Comparison of ENCODE assay signal across 9 mouse cellular contexts in the genomic region with DNA sequence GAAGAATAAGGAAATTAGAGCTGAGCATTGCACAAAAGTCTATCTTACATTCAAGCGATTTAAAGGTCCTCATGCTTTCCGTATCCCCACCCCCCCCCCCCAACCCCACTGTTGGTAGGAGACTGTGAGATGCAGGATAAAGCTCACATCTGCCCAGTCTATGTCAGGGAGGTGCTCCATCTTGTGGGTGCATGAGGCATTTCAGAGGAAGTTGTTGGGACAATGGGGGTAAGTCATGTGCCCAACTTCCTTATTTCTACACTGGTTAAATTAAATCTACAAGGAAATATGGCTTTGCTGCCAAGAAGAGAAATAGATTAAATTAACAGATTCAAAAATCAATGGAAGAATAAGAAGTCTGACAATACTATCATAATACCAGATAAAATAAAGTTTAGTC. TPM values are rescaled to one million over a fixed set of nuclear protein-coding genes. Genes with fewer than 3 reads are reported as not detected.
A peak's percentile ranks its signal among the peaks of the same experiment; 100 is the strongest.
DNase-seq lines count a peak whose midpoint lies in the region; ATAC-seq and TF ChIP-seq lines count a peak whose summit lies in the region.
"Had no signal": no experiment of that assay in that cellular context is flagged by ENCODE, and none has a peak within 500 bp of the region (broad histone marks: within the 10 kb centered on the region; RNA-seq: fewer than 3 reads in every experiment).

No protein-coding gene starts in this region.

- no peak for TF ChIP-seq POLR2A in MEL (IDR thresholded peaks at IDR 0.05; ENCODE audit: control insufficient read depth in 1 of 2, insufficient read depth in 1 of 2, low read depth in 1 of 2, low read length in 2 of 2, poor library complexity in 1 of 2)

- TF ChIP-seq RAD21 in MEL (IDR thresholded peaks at IDR 0.05; ENCODE audit: low read depth, low read length): peak; percentile 46

- H3K36me3 ChIP-seq in intestine, embryonic 14.5 days (ENCODE audit: control insufficient read depth, insufficient read depth, low read length): no peaks in the 10 kb centered on the region
- H3K36me3 ChIP-seq in intestine, embryonic 16.5 days (ENCODE audit: control insufficient read depth, insufficient read depth, low read length): no peaks in the 10 kb centered on the region
- H3K36me3 ChIP-seq in MEL (ENCODE audit: control insufficient read depth in 1 of 2, insufficient read depth in 2 of 2, low read length in 2 of 2): peaks cover 0 to 2% of the 10 kb centered on the region in 2 experiments; a peak in 2 of 4 replicates
- no peaks in the 10 kb centered on the region for H3K36me3 ChIP-seq in embryonic facial prominence, embryonic 11.5 days (replicated peaks; ENCODE audit: control insufficient read depth, insufficient read depth, low read depth, low read length)
- H3K36me3 ChIP-seq in kidney, embryonic 14.5 days (ENCODE audit: control insufficient read depth, insufficient read depth, low read length): no peaks in the 10 kb centered on the region

- H3K79me2 ChIP-seq in MEL (ENCODE audit: control insufficient read depth, insufficient read depth, low read length, poor library complexity): no peaks in the 10 kb centered on the region

- no peaks in the 10 kb centered on the region for H3K4me1 ChIP-seq in intestine, embryonic 14.5 days (replicated peaks; ENCODE audit: control insufficient read depth, insufficient read depth, low read length)
- no peaks in the 10 kb centered on the region for H3K4me1 ChIP-seq in intestine, embryonic 16.5 days (ENCODE audit: control insufficient read depth, insufficient read depth, low read length)
- H3K4me1 ChIP-seq in MEL (ENCODE audit: control insufficient read depth in 1 of 2, insufficient read depth in 2 of 2, low read length in 2 of 2): 0 out of 4 replicates have a peak, but pooled peaks cover 0 to 2% of the 10 kb centered on the region in 2 experiments
- no peaks in the 10 kb centered on the region; the same call in 1 of the 2 replicates for H3K4me1 ChIP-seq in embryonic facial prominence, embryonic 11.5 days (ENCODE audit: control insufficient read depth, insufficient read depth, low read length)
- 0 out of 2 replicates have a peak, but pooled peaks cover 4% of the 10 kb centered on the region for H3K4me1 ChIP-seq in kidney, embryonic 14.5 days (ENCODE audit: control insufficient read depth, insufficient read depth, low read length)

- no peaks in the 10 kb centered on the region for H3K9me3 ChIP-seq in intestine, embryonic 14.5 days (ENCODE audit: control insufficient read depth, low read length)
- H3K9me3 ChIP-seq in intestine, embryonic 16.5 days (ENCODE audit: control insufficient read depth, low read length): no peaks in the 10 kb centered on the region
- no peaks in the 10 kb centered on the region for H3K9me3 ChIP-seq in MEL (replicated peaks; ENCODE audit: insufficient read depth, low read length)
- no peaks in the 10 kb centered on the region for H3K9me3 ChIP-seq in embryonic facial prominence, embryonic 11.5 days (replicated peaks; ENCODE audit: control insufficient read depth, low read length)
- H3K9me3 ChIP-seq in kidney, embryonic 14.5 days (ENCODE audit: control insufficient read depth, low read length): no peaks in the 10 kb centered on the region

- DNase-seq in intestine, embryonic 14.5 days (ENCODE audit: low spot score): no peak
- DNase-seq in MEL (ENCODE audit: low read depth, low spot score) (peak; percentile 87), MN1 (ENCODE audit: low spot score) (no peak)
- peak; percentile 38 for DNase-seq in embryonic facial prominence, embryonic 11.5 days (ENCODE audit: low spot score)

- TF ChIP-seq EP300 in MEL (IDR thresholded peaks at IDR 0.05; ENCODE audit: low read depth in 1 of 2, low read length in 2 of 2): peak; percentile 55 to 62; a peak in 3 of 4 replicates

- WGBS in intestine, embryonic 14.5 days: 43% methylated on average over 2 of the region's 2 CpGs
- WGBS in intestine, embryonic 16.5 days: 26% methylated on average over 2 of the region's 2 CpGs
- WGBS in embryonic facial prominence, embryonic 11.5 days: 43% methylated on average over 2 of the region's 2 CpGs
- WGBS in kidney, embryonic 14.5 days: 41% methylated on average over 2 of the region's 2 CpGs

- H3K4me3 ChIP-seq in intestine, embryonic 14.5 days (ENCODE audit: low read depth, low read length): no peak overlapping the region
- H3K4me3 ChIP-seq in intestine, embryonic 16.5 days (ENCODE audit: low read length): no peak overlapping the region
- H3K4me3 ChIP-seq in MEL (ENCODE audit: control insufficient read depth in 1 of 2, insufficient read depth in 1 of 2, low read depth in 2 of 2, low read length in 2 of 2): no peak overlapping the region
- no peak overlapping the region for H3K4me3 ChIP-seq in embryonic facial prominence, embryonic 11.5 days (ENCODE audit: low read depth, low read length)
- H3K4me3 ChIP-seq in kidney, embryonic 14.5 days (ENCODE audit: low read length): no peak overlapping the region
- H3K4me3 ChIP-seq: erythroblast, embryonic 14.5 days had no signal

- no peak overlapping the region for H3K4me2 ChIP-seq in intestine, embryonic 14.5 days (ENCODE audit: low read length)
- no peak overlapping the region for H3K4me2 ChIP-seq in intestine, embryonic 16.5 days (ENCODE audit: low read depth, low read length)
- H3K4me2 ChIP-seq in embryonic facial prominence, embryonic 11.5 days (ENCODE audit: low read depth, low read length): no peak overlapping the region
- H3K4me2 ChIP-seq in kidney, embryonic 14.5 days (replicated peaks; ENCODE audit: low read depth, low read length): no peak overlapping the region

- TF ChIP-seq CTCF in MEL (IDR thresholded peaks at IDR 0.05 in 2 of 3, conservative IDR thresholded peaks at IDR 0.05 in 1 of 3; ENCODE audit: control insufficient read depth in 1 of 3, insufficient read depth in 1 of 3, low read depth in 2 of 3, low read length in 3 of 3, poor library complexity in 1 of 3, severe bottlenecking in 1 of 3): peak; percentile 45 to 74 (median 67)

- H3K27me3 ChIP-seq in intestine, embryonic 14.5 days (replicated peaks; ENCODE audit: control insufficient read depth, insufficient read depth, low read length): no peaks in the 10 kb centered on the region
- H3K27me3 ChIP-seq in intestine, embryonic 16.5 days (replicated peaks; ENCODE audit: control insufficient read depth, insufficient read depth, low read length): no peaks in the 10 kb centered on the region
- peaks cover 0 to 2% of the 10 kb centered on the region in 2 experiments; a peak in 2 of 4 replicates for H3K27me3 ChIP-seq in MEL (ENCODE audit: control insufficient read depth in 1 of 2, insufficient read depth in 2 of 2, low read length in 2 of 2)
- H3K27me3 ChIP-seq in embryonic facial prominence, embryonic 11.5 days (ENCODE audit: control insufficient read depth, insufficient read depth, low read length): no peaks in the 10 kb centered on the region
- no peaks in the 10 kb centered on the region for H3K27me3 ChIP-seq in kidney, embryonic 14.5 days (ENCODE audit: control insufficient read depth, insufficient read depth, low read length)

- H3K27ac ChIP-seq in intestine, embryonic 14.5 days (ENCODE audit: low read depth): no peak overlapping the region
- H3K27ac ChIP-seq in intestine, embryonic 16.5 days (ENCODE audit: low read length): no peak overlapping the region
- H3K27ac ChIP-seq in MEL (ENCODE audit: control insufficient read depth, low read depth, low read length): no peak overlapping the region
- H3K27ac ChIP-seq in embryonic facial prominence, embryonic 11.5 days (replicated peaks; ENCODE audit: low read depth, low read length): no peak overlapping the region
- H3K27ac ChIP-seq in kidney, embryonic 14.5 days (ENCODE audit: low read depth, low read length): no peak overlapping the region

- 0 out of 2 replicates have a peak, but pooled peaks have one; percentile 53 for ATAC-seq in intestine, embryonic 14.5 days (replicated peaks; ENCODE audit: low FRiP score, low TSS enrichment, low read depth)
- no peak for ATAC-seq in intestine, embryonic 16.5 days
- no peak for ATAC-seq in embryonic facial prominence, embryonic 11.5 days (replicated peaks; ENCODE audit: insufficient number of reproducible peaks, low FRiP score, low TSS enrichment, low read depth)
- peak; percentile 95 for ATAC-seq in monocyte, adult 5-6 weeks (replicated peaks; ENCODE audit: insufficient number of reproducible peaks, low FRiP score, low TSS enrichment, poor library complexity, severe bottlenecking)
- ATAC-seq in inflammation-experienced regulatory T-cells, adult 6 months: no peak
- no peak for ATAC-seq in kidney, embryonic 14.5 days (ENCODE audit: low FRiP score, low TSS enrichment)

- H3K9ac ChIP-seq in intestine, embryonic 14.5 days (ENCODE audit: low read length): no peak overlapping the region
- no peak overlapping the region for H3K9ac ChIP-seq in intestine, embryonic 16.5 days (ENCODE audit: low read depth, low read length)
- no peak overlapping the region for H3K9ac ChIP-seq in MEL (ENCODE audit: control insufficient read depth, low read depth, low read length, poor library complexity, severe bottlenecking)
- H3K9ac ChIP-seq in embryonic facial prominence, embryonic 11.5 days (replicated peaks; ENCODE audit: low read length): no peak overlapping the region
- H3K9ac ChIP-seq in kidney, embryonic 14.5 days (ENCODE audit: low read depth, low read length): no peak overlapping the region

RNA-seq across cellular contexts. Expression of a gene that starts 18.0 kb away (rescaled TPM):
- polyA plus RNA-seq in intestine, embryonic 14.5 days (2014; fragmentation: Nextera tagmentation; extraction: Ambion mirVana): 0.31 and 0.53 TPM in 2 replicates
- polyA plus RNA-seq in intestine, embryonic 16.5 days (2015; fragmentation: Nextera tagmentation; extraction: Ambion mirVana): 0.77 and 0.97 TPM in 2 replicates
- total RNA-seq in MEL (2012; rRNA removed): not detected in 2 replicates
- not detected for polyA plus RNA-seq in MEL (2012; ENCODE audit: insufficient read depth in 1 of 2, insufficient read length in 2 of 2, low read depth in 1 of 2, low replicate concordance in 2 of 2, missing spikeins in 1 of 2)
- not detected in 2 replicates for polyA plus RNA-seq in embryonic facial prominence, embryonic 11.5 days (2014; fragmentation: Nextera tagmentation; extraction: Ambion mirVana)
- total RNA-seq in monocyte, adult 5-6 weeks (2017): not detected in 3 replicates
- not detected for polyA plus RNA-seq in inflammation-experienced regulatory T-cells, adult 6 months (2017; shearing (Covaris generic))
- polyA plus RNA-seq in kidney, embryonic 14.5 days (2014; fragmentation: Nextera tagmentation; extraction: Ambion mirVana): 0.47 and 1.6 TPM in 2 replicates
- polyA plus RNA-seq: erythroblast, embryonic 14.5 days had no signal

RNA-seq across cellular contexts. Expression of a gene that starts 29.3 kb away (rescaled TPM):
- 14.7 and 17.5 TPM in 2 replicates for polyA plus RNA-seq in intestine, embryonic 14.5 days (2014; fragmentation: Nextera tagmentation; extraction: Ambion mirVana)
- 24.8 and 31.7 TPM in 2 replicates for polyA plus RNA-seq in intestine, embryonic 16.5 days (2015; fragmentation: Nextera tagmentation; extraction: Ambion mirVana)
- 0.20 TPM in 1 of 2 replicates, not detected in the other for total RNA-seq in MEL (2012; rRNA removed)
- under 1 TPM in 1 of 2 experiments, not detected in 1; 0.54 TPM for polyA plus RNA-seq in MEL (2012; ENCODE audit: insufficient read depth in 1 of 2, insufficient read length in 2 of 2, low read depth in 1 of 2, low replicate concordance in 2 of 2, missing spikeins in 1 of 2)
- not detected in 2 replicates for polyA plus RNA-seq in embryonic facial prominence, embryonic 11.5 days (2014; fragmentation: Nextera tagmentation; extraction: Ambion mirVana)
- total RNA-seq in monocyte, adult 5-6 weeks (2017): not detected in 3 replicates
- polyA plus RNA-seq in inflammation-experienced regulatory T-cells, adult 6 months (2017; shearing (Covaris generic)): under 1 TPM in 1 of 3 experiments, not detected in 2; 0.12 TPM
- polyA plus RNA-seq in kidney, embryonic 14.5 days (2014; fragmentation: Nextera tagmentation; extraction: Ambion mirVana): 2.0 and 2.5 TPM in 2 replicates
- polyA plus RNA-seq: erythroblast, embryonic 14.5 days had no signal

RNA-seq across cellular contexts. Expression of a gene that starts 46.3 kb away (rescaled TPM):
- polyA plus RNA-seq in intestine, embryonic 14.5 days (2014; fragmentation: Nextera tagmentation; extraction: Ambion mirVana): 0.04 and 0.08 TPM in 2 replicates
- 0.22 and 0.35 TPM in 2 replicates for polyA plus RNA-seq in intestine, embryonic 16.5 days (2015; fragmentation: Nextera tagmentation; extraction: Ambion mirVana)
- not detected in 2 replicates for total RNA-seq in MEL (2012; rRNA removed)
- not detected for polyA plus RNA-seq in MEL (2012; ENCODE audit: insufficient read depth in 1 of 2, insufficient read length in 2 of 2, low read depth in 1 of 2, low replicate concordance in 2 of 2, missing spikeins in 1 of 2)
- polyA plus RNA-seq in embryonic facial prominence, embryonic 11.5 days (2014; fragmentation: Nextera tagmentation; extraction: Ambion mirVana): not detected in 2 replicates
- total RNA-seq in monocyte, adult 5-6 weeks (2017): not detected in 3 replicates
- not detected for polyA plus RNA-seq in inflammation-experienced regulatory T-cells, adult 6 months (2017; shearing (Covaris generic))
- polyA plus RNA-seq in kidney, embryonic 14.5 days (2014; fragmentation: Nextera tagmentation; extraction: Ambion mirVana): 0.53 and 1.1 TPM in 2 replicates
- polyA plus RNA-seq: erythroblast, embryonic 14.5 days had no signal

RNA-seq across cellular contexts. Expression of a gene that starts 48.4 kb away (rescaled TPM):
- not detected in 2 replicates for polyA plus RNA-seq in intestine, embryonic 14.5 days (2014; fragmentation: Nextera tagmentation; extraction: Ambion mirVana)
- polyA plus RNA-seq in intestine, embryonic 16.5 days (2015; fragmentation: Nextera tagmentation; extraction: Ambion mirVana): not detected in 2 replicates
- total RNA-seq in MEL (2012; rRNA removed): not detected in 2 replicates
- under 1 TPM in 1 of 2 experiments, not detected in 1; 0.58 TPM for polyA plus RNA-seq in MEL (2012; ENCODE audit: insufficient read depth in 1 of 2, insufficient read length in 2 of 2, low read depth in 1 of 2, low replicate concordance in 2 of 2, missing spikeins in 1 of 2)
- polyA plus RNA-seq in embryonic facial prominence, embryonic 11.5 days (2014; fragmentation: Nextera tagmentation; extraction: Ambion mirVana): not detected in 2 replicates
- total RNA-seq in monocyte, adult 5-6 weeks (2017): not detected in 3 replicates
- not detected for polyA plus RNA-seq in inflammation-experienced regulatory T-cells, adult 6 months (2017; shearing (Covaris generic))
- polyA plus RNA-seq in kidney, embryonic 14.5 days (2014; fragmentation: Nextera tagmentation; extraction: Ambion mirVana): not detected in 2 replicates
- polyA plus RNA-seq: erythroblast, embryonic 14.5 days had no signal

RNA-seq across cellular contexts. Expression of a gene that starts 48.7 kb away (rescaled TPM):
- not detected in 2 replicates for polyA plus RNA-seq in intestine, embryonic 14.5 days (2014; fragmentation: Nextera tagmentation; extraction: Ambion mirVana)
- not detected in 2 replicates for polyA plus RNA-seq in intestine, embryonic 16.5 days (2015; fragmentation: Nextera tagmentation; extraction: Ambion mirVana)
- not detected in 2 replicates for total RNA-seq in MEL (2012; rRNA removed)
- 1 to 10 TPM in 1 of 2 experiments, not detected in 1; 1.6 TPM for polyA plus RNA-seq in MEL (2012; ENCODE audit: insufficient read depth in 1 of 2, insufficient read length in 2 of 2, low read depth in 1 of 2, low replicate concordance in 2 of 2, missing spikeins in 1 of 2)
- not detected in 2 replicates for polyA plus RNA-seq in embryonic facial prominence, embryonic 11.5 days (2014; fragmentation: Nextera tagmentation; extraction: Ambion mirVana)
- total RNA-seq in monocyte, adult 5-6 weeks (2017): not detected in 3 replicates
- polyA plus RNA-seq in inflammation-experienced regulatory T-cells, adult 6 months (2017; shearing (Covaris generic)): not detected
- polyA plus RNA-seq in kidney, embryonic 14.5 days (2014; fragmentation: Nextera tagmentation; extraction: Ambion mirVana): not detected in 2 replicates
- polyA plus RNA-seq: erythroblast, embryonic 14.5 days had no signal

Comparison
In these comparisons a context has a peak if more than half of its experiments do, and no peak if none do; other contexts are left out.
1. ATAC-seq: peak in intestine, embryonic 14.5 days (single experiment) and monocyte, adult 5-6 weeks (single experiment); none in intestine, embryonic 16.5 days (single experiment), embryonic facial prominence, embryonic 11.5 days (single experiment), inflammation-experienced regulatory T-cells, adult 6 months (single experiment) and kidney, embryonic 14.5 days (single experiment).
2. DNase-seq: peak in MEL (single experiment) and embryonic facial prominence, embryonic 11.5 days (single experiment); none in intestine, embryonic 14.5 days (single experiment) and MN1 (single experiment).